Mouse (Mus musculus) C2C12 (cell line): Measurements from ENCODE around the gene Serpine3.

Experiments
- CEBPB ChIP-seq: IDR thresholded peaks from one replicate; pipeline ENCODE4 v1.6.1; 2011; ENCODE audit warnings: low read depth, mild to moderate bottlenecking, control low read depth, moderate library complexity
- CTCF ChIP-seq: IDR thresholded peaks from one replicate; pipeline ENCODE4 v1.5.1; 2011; ENCODE audit not compliant: control insufficient read depth, insufficient read depth, insufficient read length
- MAX ChIP-seq: IDR thresholded peaks from one replicate; pipeline ENCODE4 v1.6.1; 2011; ENCODE audit warnings: mild to moderate bottlenecking, control low read depth

- TF ChIP-seq MAX (no peak), CTCF (no peak), CEBPB (no peak)
These were observed 58.2 kb downstream of the Serpine3 start for GRCm38 (mm10) chr14:62721625-62722024.
